Mouse (Mus musculus) lung, adult 2 months (tissue): ENCODE results near the gene Usp22.

Experiments
- CTCF ChIP-seq: fragments of 200-500 bp; IDR thresholded peaks from 2 replicates; pipeline ENCODE4 v1.5.1; 2011; ENCODE audit warnings: mild to moderate bottlenecking, low read length, control low read depth; ENCODE audit not compliant: insufficient read depth
- POLR2A ChIP-seq: fragments of 200-500 bp; IDR thresholded peaks from 2 replicates; pipeline ENCODE4 v1.6.1; 2011; ENCODE audit warnings: low read depth, mild to moderate bottlenecking, control low read depth, low read length, borderline replicate concordance; ENCODE audit errors: extremely low read depth

DNA sequence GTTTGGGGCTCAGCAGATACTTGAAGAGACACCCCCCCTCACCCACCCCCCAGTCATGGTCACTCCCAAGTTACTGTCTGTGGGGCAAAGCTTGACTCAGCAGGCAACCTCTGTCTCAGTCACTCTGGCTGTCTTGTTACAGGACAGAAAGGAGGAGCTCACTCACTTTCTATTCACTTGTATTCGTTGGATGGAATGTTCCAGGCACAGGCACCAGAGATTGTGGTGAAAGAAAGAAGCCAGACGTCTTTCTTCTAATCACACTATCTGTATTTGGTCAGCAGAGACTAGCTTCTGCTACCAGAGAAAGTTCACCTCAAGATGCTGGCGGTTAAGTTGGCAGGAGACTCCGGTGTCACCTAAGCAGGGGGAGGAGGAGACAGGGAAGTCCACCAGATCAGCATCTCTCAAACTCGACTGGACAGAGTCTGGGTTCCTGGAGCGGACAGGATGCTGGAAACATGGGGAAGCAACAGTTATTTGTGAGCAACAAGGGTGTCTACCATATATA lies 49.4 kb upstream of the Usp22 start:
- TF ChIP-seq POLR2A, result no peak
- no peak for TF ChIP-seq CTCF
